Mouse (Mus musculus) urinary bladder, postnatal 4 days (tissue): ENCODE data around the gene Frmd5.

Experiments used
- DNase-seq, 2 experiments: peaks; one replicate each; pipeline ENCODE4 v3.0.0; 2021 to 2022; ENCODE audit warnings: low spot score in 2 of 2

Gene Frmd5

GRCm38 (mm10) chr2:121761861-121762260, 45.0 kb downstream of the Frmd5 start:
- DNase-seq: no peak

DNA sequence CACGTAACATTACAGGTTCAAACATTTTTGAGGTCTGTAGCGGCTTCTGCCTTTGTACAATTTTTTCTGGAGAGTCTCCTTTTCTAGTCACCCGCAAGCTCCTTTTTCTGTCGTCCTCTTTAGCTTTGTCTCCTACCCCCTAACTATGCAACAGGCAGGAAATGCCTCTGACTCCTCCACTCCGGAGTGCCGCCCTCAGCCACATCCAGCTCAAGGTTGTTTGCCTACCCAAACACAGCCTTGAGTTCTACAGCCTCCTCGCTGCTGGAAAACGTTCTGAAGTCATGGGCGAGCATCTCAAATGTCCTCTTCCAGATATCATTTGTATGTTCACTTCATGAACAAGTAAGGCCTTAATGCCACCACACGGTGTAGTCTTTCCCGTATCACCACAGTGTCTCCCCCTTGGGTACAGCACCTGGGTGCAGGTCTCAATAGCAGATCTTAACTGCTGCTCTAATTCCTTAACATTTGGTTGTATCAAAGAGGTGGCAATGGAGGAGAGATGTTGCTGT, 45.5 kb downstream of the Frmd5 start:
- no peak for DNase-seq

- DNase-seq: no peak
These were observed 46.2 kb downstream of the Frmd5 start for GRCm38 (mm10) chr2:121760646-121761045.

DNA sequence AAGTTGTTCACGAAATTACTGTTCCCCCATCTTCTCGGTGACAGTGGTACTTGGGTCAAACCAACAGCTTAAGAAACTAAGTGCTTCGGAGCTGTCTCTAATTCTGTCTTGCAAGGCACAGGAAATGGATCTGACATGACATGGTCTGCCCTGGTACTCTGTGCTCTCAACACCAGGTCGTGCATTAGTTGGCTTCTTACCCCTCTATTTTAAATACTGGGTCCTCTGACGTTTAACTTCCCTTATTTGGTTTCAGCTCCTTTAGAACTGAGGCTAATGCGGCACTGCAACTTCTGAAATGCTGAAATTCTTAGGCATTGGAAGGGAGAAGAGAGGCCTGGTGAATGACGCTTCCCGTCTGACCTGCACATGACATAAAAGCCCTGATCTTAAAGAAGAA, 48.6 kb downstream of the Frmd5 start:
- no peak for DNase-seq

- DNase-seq: no peak
These were observed 50.6 kb downstream of the Frmd5 start for GRCm38 (mm10) chr2:121756336-121756735.

DNA sequence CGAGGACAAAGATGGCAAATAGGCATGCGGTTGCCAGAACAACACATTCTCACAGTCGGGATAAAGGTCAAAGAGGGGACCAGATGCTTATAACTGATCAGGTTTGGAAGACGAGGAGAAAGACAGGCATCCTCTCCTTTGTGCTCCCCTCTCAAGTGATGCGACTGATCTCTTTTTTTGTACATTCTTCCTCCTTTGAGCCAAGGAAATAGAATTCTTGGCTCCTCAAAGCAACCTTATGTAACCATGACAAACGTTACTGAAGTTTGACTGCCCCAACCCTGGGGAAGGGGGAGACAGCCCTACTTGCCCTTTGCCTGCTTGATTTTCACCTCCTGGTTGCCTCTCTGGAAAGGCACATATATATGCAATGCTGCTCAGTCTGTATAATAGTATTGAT, 51.8 kb downstream of the Frmd5 start:
- DNase-seq: no peak

DNA sequence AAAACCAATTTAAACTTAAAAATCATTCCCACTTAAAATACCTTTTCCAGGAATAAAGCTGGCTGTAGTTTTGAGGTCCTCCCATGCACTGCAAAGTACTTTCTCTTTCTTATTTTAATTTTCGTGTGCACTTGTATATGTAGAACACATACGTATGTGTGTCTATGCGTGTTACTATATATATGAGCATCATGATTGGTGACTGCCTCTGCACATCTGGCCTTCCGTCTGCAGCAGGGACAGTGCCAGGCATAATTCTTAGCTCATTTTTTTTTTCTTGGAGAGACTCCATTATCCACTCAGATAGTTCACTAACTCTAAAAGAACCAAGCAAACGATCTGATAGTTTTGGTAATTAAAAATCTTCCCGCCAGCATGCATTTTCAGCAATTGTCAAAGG, 56.8 kb downstream of the Frmd5 start:
- no peak for DNase-seq

DNA sequence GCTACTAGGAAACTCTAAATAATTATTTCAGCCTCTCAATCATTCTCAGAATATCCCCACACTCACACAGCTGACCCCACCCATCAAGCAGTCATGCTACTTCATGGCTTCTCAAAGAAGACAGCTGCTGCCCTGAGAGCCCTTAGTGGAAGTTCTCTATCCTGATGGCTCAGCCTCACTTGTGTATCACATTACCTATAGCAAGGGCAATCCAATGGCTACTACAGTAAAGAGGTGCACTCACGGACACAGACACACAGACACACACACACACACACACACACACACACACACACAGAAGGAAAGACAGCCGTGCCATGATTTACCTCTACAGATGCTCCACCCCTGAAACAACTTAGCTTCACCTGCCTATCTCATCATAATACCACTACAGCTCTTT, 65.7 kb downstream of the Frmd5 start:
- DNase-seq: no peak

DNA sequence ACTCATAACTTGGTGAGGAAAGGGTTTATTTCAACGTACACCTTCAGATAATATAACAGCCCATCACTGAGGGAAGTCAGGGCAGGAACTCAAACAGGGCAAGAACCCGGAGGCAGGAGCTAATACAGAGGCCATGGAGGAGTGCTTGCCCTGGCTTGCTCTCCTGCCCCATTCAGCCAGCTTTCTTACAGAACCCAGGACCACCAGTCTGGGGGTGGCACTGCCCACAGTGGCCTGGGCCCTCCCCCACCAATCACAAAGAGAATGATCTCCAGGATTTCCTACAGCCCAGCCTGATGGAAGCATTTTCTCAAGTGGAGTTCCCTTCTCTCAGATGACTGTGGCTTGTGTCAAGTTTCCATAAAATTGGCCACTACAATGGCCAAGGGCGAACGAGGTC, 67.5 kb downstream of the Frmd5 start:
- DNase-seq: no peak

DNA sequence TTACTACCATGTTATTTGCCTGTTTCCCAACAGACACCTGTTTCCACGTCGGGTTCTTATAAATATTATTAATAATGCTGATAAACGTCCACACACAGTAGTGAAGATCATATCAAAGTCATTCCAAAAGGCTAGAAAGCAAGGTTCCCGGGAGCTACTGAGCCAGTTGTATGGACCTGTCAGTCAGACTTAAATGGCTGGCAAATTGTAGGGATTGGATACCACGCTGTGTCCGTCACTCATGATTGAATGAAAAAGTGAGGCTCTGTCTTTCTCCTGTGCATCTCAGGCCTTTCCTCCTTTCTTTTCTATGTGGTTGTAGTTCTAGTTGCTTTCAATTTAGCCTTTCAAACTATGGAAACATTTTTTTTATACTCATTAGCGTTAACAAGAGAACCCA, 73.5 kb downstream of the Frmd5 start:
- DNase-seq: no peak

GRCm38 (mm10) chr2:121730486-121730885, 76.4 kb downstream of the Frmd5 start:
- no peak for DNase-seq

- no peak for DNase-seq
These were observed 77.8 kb downstream of the Frmd5 start for GRCm38 (mm10) chr2:121728907-121729575.

DNA sequence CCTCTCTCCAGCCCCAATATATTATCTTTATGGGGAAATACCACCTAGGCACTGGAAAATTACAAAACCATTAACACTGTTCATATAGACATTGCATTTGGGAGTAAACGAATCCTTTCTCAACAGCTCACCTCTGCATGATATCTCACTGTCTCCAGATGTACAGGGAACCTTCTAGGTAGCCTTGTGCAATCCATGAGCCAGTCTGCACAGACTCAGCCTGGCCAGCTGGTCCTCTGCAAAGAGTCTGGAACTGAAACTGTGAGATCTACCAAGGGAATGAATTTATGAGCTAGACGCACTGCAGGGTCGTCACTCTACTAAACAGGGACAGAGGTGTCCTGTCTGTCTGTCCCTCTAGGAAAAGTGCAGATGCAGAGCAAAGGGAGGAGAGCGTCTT, 82.0 kb downstream of the Frmd5 start:
- no peak for DNase-seq

- DNase-seq: no peak
These were observed 83.1 kb downstream of the Frmd5 start for GRCm38 (mm10) chr2:121723796-121724195.

DNA sequence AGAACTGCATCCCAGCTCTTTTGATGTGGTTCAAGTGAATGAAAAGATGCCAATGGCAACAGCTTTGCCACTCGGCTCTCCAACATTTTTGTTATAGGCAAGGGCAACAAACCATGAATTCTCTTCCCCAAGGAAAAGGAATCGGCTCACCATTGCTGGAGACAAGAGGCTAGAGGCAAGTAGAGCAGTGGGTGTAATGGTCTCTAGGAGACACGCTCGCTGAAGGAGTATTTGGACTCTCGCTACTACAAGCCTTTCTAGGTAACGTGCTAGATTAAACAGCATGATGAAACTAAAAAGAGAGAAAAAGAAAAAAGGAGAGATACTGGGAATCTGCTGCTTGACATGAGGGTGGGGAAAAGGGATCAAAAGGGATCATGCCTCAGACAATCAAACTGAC, 87.9 kb downstream of the Frmd5 start:
- DNase-seq: no peak

DNA sequence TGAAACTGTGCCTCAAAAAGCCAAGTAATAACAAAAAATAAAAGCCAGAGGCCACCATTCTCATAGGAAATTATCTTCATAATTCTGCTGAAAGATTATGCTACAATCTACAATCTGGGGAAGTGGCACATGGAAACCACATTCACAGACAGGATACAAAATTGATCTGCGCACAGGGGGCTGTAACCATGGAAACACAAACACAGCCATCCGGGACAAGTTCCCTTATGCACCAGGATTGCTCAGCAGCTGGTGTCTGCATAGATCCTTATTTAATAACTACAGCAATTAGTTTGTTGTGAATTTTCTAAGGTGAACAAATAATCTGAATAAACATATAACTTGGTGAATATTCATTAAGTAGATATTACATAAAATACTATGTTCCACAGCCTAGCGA, 89.8 kb downstream of the Frmd5 start:
- DNase-seq: no peak

- no peak for DNase-seq
These were observed 93.3 kb downstream of the Frmd5 start for GRCm38 (mm10) chr2:121713567-121713966.

- no peak for DNase-seq
These were observed 95.0 kb downstream of the Frmd5 start for GRCm38 (mm10) chr2:121711748-121712384.

DNA sequence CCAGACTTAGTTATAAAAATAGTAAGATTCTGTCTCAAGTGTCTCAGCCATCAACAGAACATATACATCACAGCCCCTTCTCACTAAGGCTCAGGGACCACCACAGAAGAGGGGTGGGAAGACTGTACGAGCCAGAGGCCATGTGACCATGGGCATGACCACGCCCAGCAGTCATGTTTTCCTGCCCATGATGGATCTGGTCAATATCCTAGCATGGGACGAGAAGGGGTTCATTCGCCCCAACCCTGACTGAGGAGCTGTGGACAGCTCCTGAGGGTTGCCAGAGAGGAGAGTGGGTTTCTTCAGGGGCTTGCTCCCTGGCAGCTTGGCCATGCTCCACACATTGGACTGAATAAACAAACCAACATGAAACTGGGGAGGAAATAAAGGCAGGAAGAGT, 97.8 kb downstream of the Frmd5 start:
- DNase-seq: no peak

DNA sequence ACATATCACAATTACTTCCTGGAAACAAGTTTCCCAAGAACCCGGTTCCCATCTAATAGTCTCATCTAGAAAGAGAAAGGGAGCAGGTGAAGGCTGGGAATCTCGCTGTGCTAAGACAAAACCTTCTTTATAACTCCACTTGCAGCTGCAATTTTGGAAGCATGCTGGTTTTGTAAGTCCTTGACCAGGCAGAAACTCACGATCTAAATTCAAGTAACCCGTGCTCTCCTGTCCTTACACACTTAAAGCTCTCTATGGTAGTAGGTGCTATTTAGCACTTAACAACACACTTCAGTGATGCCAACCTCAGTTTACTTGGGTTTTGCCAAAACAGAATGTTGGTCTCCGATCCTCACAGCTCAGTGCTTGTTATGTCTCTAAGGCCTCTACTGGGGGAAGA, 99.4 kb downstream of the Frmd5 start:
- DNase-seq: no peak

GRCm38 (mm10) chr2:121705756-121706155, 101.1 kb downstream of the Frmd5 start:
- DNase-seq: no peak

- DNase-seq: no peak
These were observed 107.6 kb downstream of the Frmd5 start for GRCm38 (mm10) chr2:121699331-121699730.

- DNase-seq: no peak
These were observed 111.5 kb downstream of the Frmd5 start for GRCm38 (mm10) chr2:121695436-121695835.

DNA sequence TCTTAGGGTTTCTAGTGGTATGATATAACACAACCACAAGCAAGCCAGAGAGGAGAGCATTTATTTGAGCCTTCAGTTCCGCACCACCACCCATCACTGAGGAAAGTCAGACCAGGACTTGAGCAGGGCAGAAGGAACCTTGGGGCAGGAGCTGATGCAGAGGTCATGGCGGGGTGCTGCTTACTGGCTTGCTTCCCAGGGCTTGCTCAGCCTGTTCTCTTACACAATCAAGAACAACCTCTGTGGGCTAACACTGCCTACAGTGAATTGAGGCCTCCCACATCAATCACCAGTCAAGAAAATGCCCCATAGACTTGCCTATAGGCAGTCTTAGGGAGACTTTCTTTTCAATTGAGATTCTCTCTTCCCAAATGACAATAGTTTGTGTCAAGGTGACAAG, 118.8 kb downstream of the Frmd5 start:
- DNase-seq: no peak
